Mouse (Mus musculus): ENCODE results near the gene Trpm3.

Trpm3 gene

GRCm38 (mm10) chr19:22920949-22921348 is 782.1 kb downstream of the Trpm3 start:
- DNase-seq (ENCODE audit: low spot score in 2 of 2): no peak

DNA sequence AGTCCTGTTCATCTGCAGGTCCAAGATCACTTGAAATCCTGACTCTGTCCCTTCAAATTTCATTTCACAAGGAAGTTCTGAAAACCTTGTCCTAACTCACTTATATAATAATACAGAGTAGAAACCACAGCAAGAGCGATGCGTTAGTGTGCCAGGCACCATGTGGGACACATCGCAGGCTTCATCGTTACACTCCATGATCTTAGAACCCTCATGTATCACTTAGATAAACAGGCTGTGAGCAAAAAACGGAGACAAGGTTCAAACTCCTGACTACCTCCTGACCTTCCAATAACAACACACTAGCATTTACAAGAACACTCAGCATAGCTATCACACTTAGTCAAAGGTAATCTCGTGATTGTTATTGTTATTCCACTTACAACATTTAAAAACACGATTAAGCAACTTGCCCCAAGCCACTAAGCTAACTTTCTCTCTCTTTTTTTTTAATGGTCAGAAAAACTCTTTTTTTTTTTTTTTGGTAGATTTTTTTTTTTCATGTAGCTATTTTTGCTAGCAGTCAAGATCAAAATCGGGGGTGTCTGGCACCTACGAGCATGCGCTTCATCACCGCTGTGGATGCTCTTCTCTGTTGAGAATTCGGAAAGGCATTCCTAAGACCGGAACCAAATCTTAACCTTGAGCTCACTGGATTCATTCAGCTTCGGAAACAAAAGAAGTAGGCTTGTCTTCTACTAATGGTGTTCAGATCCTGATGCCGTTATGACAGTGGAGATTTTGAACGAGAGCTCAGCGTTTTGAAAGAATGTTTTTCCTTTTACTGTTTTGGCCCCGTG is 784.2 kb downstream of the Trpm3 start:
- no peak for DNase-seq (ENCODE audit: low spot score in 2 of 2)

DNA sequence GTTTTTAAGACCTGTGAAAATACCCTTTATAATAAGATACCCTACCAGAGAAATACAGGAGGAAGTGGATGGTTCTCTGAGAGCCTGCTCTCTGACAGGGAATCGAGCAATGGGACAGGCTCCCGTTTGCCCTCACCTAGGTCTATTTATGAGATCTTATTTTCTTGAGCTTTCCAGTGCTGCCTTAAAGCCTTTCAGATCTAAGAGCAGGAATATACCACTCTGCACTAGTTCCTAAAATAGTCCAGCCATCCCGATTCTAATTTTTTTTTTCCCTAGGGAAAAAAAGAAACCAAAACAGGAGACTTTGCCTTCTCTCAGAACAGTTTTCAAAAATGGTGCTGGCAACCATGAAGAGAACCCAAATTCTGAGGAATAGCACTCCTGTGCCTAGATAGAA is 786.4 kb downstream of the Trpm3 start:
- no peak for DNase-seq (ENCODE audit: low spot score in 2 of 2)

GRCm38 (mm10) chr19:22926753-22927152 is 787.9 kb downstream of the Trpm3 start:
- DNase-seq (ENCODE audit: low spot score in 2 of 2): no peak

GRCm38 (mm10) chr19:22928366-22928765 is 789.5 kb downstream of the Trpm3 start:
- DNase-seq (ENCODE audit: low spot score in 2 of 2): no peak

DNA sequence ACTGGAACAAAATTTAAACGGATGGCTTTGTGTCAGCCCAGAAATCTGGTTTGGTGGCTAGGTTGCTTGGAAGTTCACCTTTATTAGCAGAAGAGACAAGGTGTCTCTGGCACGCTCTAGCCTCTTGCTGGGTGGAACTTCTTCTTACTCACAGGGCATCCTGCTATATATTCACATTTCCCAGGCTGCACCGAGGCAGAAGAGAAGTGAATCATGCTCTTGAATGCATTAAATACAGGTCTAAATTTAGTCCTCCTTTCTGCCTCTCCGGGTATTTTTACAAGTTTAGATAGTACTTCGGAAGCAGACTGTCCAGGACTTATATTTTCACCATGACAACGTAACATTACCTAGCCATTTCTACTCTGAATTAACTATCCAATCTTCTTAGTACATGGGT is 790.9 kb downstream of the Trpm3 start:
- DNase-seq (ENCODE audit: low spot score in 2 of 2): peak; percentile 74 to 85

- DNase-seq (ENCODE audit: low spot score in 2 of 2): no peak
Measured at GRCm38 (mm10) chr19:22930368-22930834, 791.6 kb downstream of the Trpm3 start.

DNA sequence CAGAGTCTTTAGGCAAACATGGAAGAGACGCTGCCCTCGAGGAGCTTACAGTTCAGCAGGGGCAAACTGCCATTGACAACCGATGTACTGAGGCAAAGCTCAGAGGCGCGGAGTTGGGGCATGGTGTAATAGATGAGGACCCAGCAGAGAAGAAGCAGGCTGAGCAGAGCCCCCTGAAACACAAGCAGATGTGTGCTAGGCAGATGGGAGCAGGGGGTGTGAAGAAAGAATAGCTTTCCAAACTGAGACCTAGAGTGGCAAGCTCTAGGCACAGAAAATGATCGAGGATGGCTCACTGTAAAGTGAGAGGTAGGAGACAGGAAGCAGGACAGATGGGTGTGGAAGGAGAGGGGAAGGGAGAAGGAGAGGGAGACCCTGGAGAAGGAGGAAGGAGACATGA is 792.2 kb downstream of the Trpm3 start:
- DNase-seq (ENCODE audit: low spot score in 2 of 2): peak; percentile 28 to 45

- DNase-seq (ENCODE audit: low spot score in 2 of 2): no peak
Measured at GRCm38 (mm10) chr19:22935067-22935466, 796.2 kb downstream of the Trpm3 start.

GRCm38 (mm10) chr19:22938848-22939724 is 800.2 kb downstream of the Trpm3 start:
- DNase-seq (ENCODE audit: low spot score in 2 of 2): no peak

- no peak for DNase-seq (ENCODE audit: low spot score in 2 of 2)
Measured at GRCm38 (mm10) chr19:22939836-22940235, 801.0 kb downstream of the Trpm3 start.

- peak; percentile 72 to 76 for DNase-seq (ENCODE audit: low spot score in 2 of 2)
Measured at GRCm38 (mm10) chr19:22940487-22940886, 801.6 kb downstream of the Trpm3 start.

DNA sequence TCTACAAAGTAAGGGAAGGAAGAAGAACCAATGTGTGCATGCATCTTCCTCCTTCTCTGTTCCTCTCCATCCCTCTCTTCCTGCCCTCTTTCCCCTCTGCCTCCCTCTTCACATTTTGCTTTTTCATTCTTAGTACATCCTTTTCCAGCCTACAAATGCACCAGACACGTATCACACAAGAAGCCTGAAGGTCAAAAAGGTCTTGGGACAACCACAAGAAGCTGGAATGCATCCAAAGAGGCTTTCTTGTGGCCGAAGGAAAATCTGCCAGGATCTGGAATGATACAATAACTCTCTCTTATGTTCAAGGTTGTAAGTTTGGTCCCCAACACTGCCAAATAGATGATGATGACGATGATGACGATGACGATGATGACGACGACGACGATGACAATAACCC is 802.1 kb downstream of the Trpm3 start:
- DNase-seq (ENCODE audit: low spot score in 2 of 2): no peak

DNA sequence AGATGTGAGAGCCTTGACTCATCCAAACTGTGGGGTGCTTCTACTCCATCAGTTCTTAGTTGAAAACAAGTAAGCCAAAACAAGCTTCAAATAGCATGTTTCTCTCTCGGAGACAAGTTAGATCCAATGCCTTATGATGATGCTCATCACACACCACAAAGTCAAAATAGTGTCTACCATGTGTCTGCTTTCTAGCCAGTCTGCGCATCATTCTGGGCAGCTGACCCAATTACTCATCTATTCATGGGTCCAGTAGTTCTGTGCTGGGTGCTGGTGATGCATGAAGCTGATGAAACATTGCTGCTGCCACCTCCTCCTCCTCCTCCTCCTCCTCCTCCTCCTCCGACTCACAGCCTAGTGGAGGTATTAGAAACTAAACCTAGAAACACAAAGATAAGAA is 813.6 kb downstream of the Trpm3 start:
- DNase-seq (ENCODE audit: low spot score in 2 of 2): no peak

- no peak for DNase-seq (ENCODE audit: low spot score in 2 of 2)
Measured at GRCm38 (mm10) chr19:22953191-22953590, 814.3 kb downstream of the Trpm3 start.

- DNase-seq (ENCODE audit: low spot score in 2 of 2): no peak
Measured at GRCm38 (mm10) chr19:22958414-22958813, 819.6 kb downstream of the Trpm3 start.

GRCm38 (mm10) chr19:22960450-22961265 is 821.8 kb downstream of the Trpm3 start:
- no peak for DNase-seq (ENCODE audit: low spot score in 2 of 2)

DNA sequence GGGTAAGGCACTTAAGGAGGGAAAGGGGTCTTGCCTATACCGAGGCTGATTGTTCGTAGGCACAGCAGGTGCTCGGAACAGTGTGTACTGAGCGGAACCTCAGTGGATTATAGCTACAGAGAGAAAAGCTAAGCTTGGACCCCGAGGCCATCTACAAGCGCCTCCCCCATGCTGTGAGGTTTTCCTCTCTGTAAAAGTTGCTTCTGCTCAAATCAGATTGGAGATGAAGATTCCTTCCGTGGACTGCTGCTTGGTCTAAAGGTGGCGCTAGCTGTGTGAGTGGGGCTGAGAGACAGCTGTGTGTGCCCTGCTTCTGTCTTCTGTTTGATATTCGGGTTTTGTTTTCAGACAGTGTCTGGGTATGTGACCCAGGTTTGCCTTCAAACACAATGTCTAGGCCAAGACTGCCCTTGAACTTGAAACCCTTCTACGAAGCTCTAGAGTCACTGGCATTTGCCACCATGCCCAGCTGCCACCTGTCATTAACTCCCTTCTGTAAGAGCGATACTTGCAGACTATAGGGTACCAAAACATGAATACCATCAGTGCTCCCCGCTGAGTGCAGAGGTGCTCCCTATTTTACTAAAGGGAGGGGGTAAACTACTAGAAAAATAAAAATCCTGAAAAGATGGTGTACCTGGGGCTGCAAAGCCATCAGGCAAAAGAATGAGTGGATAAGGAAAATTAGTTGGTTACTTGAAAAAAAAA is 823.3 kb downstream of the Trpm3 start:
- no peak for DNase-seq (ENCODE audit: low spot score in 2 of 2)

DNA sequence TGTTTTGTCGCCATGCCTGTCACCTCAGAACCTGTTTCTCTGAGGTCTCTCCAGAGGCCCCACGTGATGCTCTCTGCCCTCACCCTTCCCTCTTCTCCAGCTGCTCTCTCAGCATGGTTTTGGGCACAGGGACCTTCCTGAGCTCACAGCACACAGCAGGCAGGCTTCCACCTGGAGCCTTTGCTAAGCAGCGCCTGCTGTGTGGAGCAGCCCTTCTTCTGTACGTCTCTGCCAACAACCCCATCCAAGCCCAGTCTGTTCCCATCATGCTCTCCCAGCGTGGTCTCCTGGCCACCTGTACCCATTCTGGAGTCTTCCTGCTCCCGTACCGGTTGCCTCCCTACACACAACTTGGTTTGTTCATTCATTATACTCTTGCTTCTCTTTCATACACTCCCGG is 823.9 kb downstream of the Trpm3 start:
- DNase-seq (ENCODE audit: low spot score in 2 of 2): no peak

DNA sequence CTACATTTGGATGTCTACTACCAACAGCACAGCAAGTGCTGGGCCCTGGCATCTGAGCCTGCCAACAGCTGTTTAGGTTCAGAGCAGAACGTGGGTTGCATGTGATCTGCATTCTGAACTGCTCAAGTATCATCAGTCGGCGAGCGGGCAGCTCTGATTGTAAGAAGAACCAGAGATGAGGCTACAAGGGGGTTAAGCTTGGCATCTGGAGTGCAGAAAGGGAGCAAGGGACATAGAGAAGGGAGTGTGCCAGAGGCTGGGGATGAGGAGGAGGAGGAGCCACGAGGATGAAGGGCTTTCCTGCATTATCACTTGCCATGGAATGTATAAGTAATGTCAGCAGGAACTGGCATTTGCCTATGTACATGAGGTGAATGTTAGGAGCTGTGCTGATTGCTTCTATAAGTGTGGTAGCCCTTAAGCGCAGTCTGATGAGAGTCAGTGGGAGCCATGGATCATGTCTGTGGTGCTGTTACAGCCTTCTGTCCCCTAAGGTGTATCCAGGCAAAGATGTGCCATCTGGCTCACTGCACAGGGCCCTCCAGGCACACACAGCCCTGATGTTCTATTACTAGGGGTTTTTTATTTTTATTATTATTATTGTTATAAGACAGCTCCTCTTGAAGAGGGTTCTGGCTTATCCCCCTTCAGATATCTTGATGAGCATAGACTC is 825.0 kb downstream of the Trpm3 start:
- no peak for DNase-seq (ENCODE audit: low spot score in 2 of 2)

DNA sequence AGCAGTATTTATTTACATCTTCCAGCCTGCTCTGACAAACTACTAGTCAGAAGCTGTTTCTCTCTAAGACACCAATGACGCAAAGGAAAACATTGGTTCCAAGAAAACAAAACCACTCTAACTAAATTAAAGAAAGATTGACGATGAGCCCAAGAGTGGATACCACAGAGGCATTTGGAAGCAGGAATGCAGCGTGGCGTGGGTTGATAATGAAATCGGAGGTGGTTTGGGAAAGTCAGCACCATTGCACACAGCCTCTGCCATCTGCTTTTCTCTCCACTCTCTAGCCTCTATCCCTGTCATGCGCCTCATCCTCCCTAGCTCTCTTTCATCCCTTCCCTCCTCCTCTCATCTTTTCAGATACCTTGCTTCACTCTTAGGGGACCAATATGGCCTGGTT is 826.6 kb downstream of the Trpm3 start:
- DNase-seq (ENCODE audit: low spot score in 2 of 2): no peak

All from right cerebral cortex, postnatal 36 days (tissue).